Mouse (Mus musculus): Measurements from ENCODE around the gene Ubxn7. TPM values are rescaled to one million over a fixed set of nuclear protein-coding genes. Genes with fewer than 3 reads are reported as not detected.
A peak's percentile ranks its signal among the peaks of the same experiment; 100 is the strongest.

Ubxn7 gene
- total RNA-seq, 2 experiments from 2014 or later, result 52.1 to 58.9 TPM

DNA sequence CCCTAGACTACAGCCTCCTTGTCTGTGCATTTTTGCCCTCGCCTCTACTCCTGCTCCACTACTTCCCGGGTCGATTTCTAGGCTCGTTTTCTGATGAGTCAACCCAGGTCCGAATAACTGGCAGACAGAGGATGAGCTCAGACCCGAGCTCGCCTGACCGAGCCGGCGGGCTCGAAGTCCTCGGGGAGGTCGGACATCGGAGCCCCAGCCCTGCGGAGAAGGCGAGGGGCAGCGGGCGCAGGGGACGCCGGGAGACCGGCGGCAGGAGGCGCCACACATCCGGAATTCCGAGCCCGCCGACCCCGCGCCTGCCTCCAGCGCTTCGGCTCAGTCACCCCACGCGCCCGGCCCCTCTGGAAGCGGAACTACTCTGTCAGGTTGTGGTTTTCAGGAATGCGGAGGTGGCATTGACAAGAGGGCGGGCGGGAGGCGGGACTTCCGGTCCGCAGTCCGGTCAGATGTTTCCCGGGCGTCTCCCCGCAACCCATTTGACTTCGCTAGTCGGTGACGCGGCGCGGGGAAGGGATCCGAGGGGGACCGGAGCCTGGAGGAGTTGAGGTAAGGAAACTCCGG is 98.5 kb downstream of the Ubxn7 start, which contains the start of gene Pcyt1a:
TSS of gene Pcyt1a (plus strand) at position 448 of the 573 bp plus-strand sequence.
- peak; percentile 90 for ATAC-seq (replicated peaks; ENCODE audit: low FRiP score, poor library complexity, severe bottlenecking)

DNA sequence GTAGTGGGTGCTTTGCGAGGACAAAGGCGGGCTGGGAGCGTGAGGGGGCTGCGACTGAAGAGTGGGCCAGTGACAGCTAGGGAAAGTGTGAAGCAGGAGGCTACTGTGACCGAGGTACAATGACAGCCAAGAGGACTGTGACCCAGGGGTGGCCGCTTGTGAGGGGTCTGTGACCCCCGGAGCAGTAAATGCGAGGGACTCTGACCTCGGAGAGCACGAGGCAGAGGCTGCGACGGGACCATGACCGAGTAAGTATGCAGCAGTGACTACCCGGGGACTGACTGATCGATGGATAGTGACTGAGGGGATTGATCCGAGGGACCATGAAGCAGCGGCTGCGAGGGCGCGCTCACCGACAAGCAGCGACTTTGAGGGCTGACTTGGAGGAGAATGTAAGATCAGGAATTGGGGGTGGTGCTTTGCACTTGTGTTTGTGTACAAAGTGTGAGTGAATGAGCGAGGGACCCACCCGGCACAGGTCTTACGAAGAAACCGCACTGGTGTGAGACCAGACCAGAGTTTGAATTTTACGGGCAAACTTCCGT is 99.1 kb downstream of the Ubxn7 start:
- peak; percentile 72 for ATAC-seq (replicated peaks; ENCODE audit: low FRiP score, poor library complexity, severe bottlenecking)

DNA sequence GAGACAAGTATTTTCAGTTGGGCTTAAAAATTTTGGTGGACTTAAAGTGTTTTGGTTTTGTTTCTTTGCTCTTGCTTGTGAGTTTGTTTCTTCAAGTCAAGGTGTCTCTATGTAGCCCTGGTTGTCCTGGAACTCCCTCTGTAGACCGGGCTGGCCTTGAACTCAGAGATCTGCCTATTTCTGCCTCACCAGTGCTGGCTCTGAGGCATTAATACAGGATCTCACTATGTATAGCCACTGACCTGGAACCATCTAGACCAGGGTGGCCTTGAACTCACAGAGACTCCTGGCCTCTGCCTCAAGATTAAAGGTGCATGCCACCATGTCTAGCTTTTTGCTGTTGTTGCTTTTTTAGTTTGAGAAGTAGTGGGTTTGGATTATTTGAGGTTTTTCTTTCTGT is 99.9 kb downstream of the Ubxn7 start:
- ATAC-seq (replicated peaks; ENCODE audit: low FRiP score, poor library complexity, severe bottlenecking), result no peak

DNA sequence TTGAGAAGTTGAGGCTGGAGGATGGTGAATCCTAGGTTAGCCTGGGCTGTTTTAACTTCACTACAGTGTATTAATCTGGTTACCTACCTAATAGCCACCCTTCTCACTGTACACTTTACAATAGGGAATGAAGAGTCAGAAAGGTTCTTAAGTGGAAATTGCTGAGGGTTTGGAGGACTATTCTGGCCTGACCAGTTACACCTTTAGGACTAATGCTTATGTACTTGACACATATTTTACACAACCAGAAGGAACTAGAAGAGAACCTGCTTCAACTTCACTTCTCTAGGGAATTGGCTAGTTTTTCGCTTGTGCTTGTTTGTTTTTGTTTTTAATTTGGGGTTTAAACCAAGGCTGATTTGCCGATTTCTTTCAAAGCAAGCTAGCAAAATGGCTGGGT is 101.1 kb downstream of the Ubxn7 start:
- no peak for ATAC-seq (replicated peaks; ENCODE audit: low FRiP score, poor library complexity, severe bottlenecking)

DNA sequence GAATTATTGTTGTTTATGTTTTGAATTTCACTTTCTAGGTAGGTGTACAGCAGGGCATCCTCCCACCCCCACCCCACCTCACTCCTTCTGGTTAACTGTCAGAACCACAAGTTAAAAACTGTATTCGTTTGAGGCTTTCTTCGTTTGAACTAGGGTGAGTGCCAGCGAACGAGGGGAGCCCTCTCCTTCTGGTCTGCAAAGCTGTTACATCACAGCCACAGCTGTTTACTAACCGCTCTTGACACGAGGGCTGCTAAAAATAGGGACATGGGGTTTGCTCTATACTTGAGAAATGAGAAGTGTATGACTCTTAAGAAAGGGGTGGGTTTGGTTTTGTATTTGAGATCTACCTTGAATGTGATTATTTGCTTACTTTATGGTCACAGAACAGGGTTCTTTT is 102.0 kb downstream of the Ubxn7 start:
- ATAC-seq (replicated peaks; ENCODE audit: low FRiP score, poor library complexity, severe bottlenecking), result no peak

DNA sequence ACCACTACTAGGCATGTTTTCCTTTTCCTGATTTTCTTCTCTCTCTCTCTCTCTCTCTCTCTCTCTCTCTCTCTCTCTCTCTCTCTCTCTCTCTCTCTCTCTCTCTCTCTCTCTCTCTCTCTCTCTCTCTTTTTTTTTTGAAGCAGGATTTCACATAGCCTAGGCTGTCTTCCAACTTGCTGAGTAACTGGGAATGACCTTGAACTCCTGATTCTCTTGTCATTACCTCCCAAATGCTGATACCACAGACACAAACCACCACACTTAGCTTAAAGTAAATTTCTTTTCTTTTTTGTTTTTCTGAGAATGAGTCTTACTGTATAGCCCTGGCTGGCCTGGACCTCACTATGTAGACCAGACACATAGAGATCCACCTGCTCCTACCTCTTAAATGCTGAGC is 102.6 kb downstream of the Ubxn7 start:
- no peak for ATAC-seq (replicated peaks; ENCODE audit: low FRiP score, poor library complexity, severe bottlenecking)

DNA sequence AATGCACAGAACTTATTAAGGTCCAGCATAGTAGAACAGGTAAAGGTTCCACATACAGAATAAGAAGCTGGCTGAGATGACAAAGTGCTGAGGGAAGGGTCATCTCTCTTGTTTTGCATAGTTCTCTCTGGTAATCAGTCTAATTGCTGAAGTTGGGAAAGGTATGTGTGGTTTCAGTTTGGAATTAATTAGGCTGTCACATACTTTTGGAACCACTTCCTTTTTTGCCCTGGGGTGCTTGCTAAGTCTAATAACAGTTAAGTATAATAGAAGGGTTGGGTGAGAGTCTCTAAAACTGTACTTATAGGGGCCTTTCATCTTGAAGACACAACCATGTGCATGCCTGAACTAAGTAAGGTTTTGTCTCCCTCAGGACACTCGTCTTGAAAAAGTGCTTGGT is 104.6 kb downstream of the Ubxn7 start:
- no peak for ATAC-seq (replicated peaks; ENCODE audit: low FRiP score, poor library complexity, severe bottlenecking)

DNA sequence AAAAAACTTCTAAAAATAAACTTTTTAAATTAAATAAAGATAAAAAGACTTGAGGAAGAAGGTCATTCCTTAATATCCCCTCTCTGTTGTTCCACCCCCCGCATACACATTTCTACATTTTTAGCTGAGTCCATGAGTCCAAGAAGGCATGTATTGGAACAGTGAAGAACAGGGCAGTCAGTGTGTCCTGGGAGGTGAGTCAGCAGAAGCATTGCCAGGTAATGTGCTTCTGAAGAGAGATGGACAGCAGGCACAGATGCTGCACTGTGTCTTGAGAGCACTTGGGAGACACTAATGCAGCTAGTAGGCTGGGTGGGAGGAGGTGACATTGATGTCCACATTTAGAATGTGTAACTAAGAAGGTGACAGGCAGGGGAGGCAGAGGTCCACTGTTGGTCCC is 105.2 kb downstream of the Ubxn7 start:
- no peak for ATAC-seq (replicated peaks; ENCODE audit: low FRiP score, poor library complexity, severe bottlenecking)

DNA sequence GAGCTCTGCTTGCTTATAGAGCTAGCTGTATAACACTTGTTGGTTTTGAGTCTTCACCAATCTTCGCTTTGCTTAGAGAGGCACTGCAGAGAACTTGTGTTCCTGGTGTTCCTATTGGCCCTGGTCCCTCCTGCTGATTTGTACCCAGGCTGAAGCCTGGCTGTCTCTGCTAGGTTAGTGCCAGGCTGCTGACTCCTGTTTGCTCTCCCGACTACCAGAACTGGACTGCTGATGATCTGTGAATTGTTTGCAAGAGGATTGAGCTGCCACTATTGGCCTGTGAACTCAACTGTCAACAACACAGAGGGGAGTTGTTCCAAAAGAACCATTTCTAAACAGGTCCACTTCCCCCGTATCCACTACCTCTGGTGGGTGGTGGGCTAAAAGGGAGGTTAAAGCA is 109.4 kb downstream of the Ubxn7 start:
- ATAC-seq (replicated peaks; ENCODE audit: low FRiP score, poor library complexity, severe bottlenecking), result no peak

Other genes with a start within 250 kb of the Ubxn7 start
- 16.9 and 30.4 TPM in 2 replicates for gene Pigx, start 232.5 kb upstream of the Ubxn7 start, total RNA-seq (2015; ENCODE audit: low replicate concordance)
- 5.9 and 18.3 TPM in 2 replicates for gene Pigx, start 232.5 kb upstream of the Ubxn7 start, total RNA-seq (2017; ENCODE audit: low replicate concordance)
- gene Cep19, start 232.5 kb upstream of the Ubxn7 start, total RNA-seq (2015; ENCODE audit: low replicate concordance), result 13.4 and 15.4 TPM in 2 replicates
- gene Cep19, start 232.5 kb upstream of the Ubxn7 start, total RNA-seq (2017; ENCODE audit: low replicate concordance), result 9.1 and 15.0 TPM in 2 replicates
- gene Nrros, start 166.7 kb upstream of the Ubxn7 start, total RNA-seq (2015; ENCODE audit: low replicate concordance), result 29.0 and 38.5 TPM in 2 replicates
- 18.1 and 25.4 TPM in 2 replicates for gene Nrros, start 166.7 kb upstream of the Ubxn7 start, total RNA-seq (2017; ENCODE audit: low replicate concordance)
- gene Bex6, start 152.4 kb upstream of the Ubxn7 start, total RNA-seq (2015; ENCODE audit: low replicate concordance), result 1.9 and 6.9 TPM in 2 replicates
- gene Bex6, start 152.4 kb upstream of the Ubxn7 start, total RNA-seq (2017; ENCODE audit: low replicate concordance), result 3.2 and 7.8 TPM in 2 replicates
- 1.9 and 2.7 TPM in 2 replicates for gene Fbxo45, start 85.1 kb upstream of the Ubxn7 start, total RNA-seq (2015; ENCODE audit: low replicate concordance)
- 8.0 and 10.0 TPM in 2 replicates for gene Fbxo45, start 85.1 kb upstream of the Ubxn7 start, total RNA-seq (2017; ENCODE audit: low replicate concordance)
- 0.58 and 2.3 TPM in 2 replicates for gene Wdr53, start 85.0 kb upstream of the Ubxn7 start, total RNA-seq (2015; ENCODE audit: low replicate concordance)
- gene Wdr53, start 85.0 kb upstream of the Ubxn7 start, total RNA-seq (2017; ENCODE audit: low replicate concordance), result 5.3 and 5.6 TPM in 2 replicates
- gene Smco1, start 60.8 kb upstream of the Ubxn7 start, total RNA-seq (2015; ENCODE audit: low replicate concordance), result not detected in 2 replicates
- not detected in 2 replicates for gene Smco1, start 60.8 kb upstream of the Ubxn7 start, total RNA-seq (2017; ENCODE audit: low replicate concordance)
- gene Rnf168, start 54.8 kb upstream of the Ubxn7 start, total RNA-seq (2015; ENCODE audit: low replicate concordance), result 5.0 and 10.0 TPM in 2 replicates
- gene Rnf168, start 54.8 kb upstream of the Ubxn7 start, total RNA-seq (2017; ENCODE audit: low replicate concordance), result 27.6 and 29.0 TPM in 2 replicates
- not detected in 2 replicates for gene Tm4sf19, start 68.2 kb downstream of the Ubxn7 start, total RNA-seq (2015; ENCODE audit: low replicate concordance)
- gene Tm4sf19, start 68.2 kb downstream of the Ubxn7 start, total RNA-seq (2017; ENCODE audit: low replicate concordance), result 0.70 TPM in 1 of 2 replicates, not detected in the other
- gene Tctex1d2, start 87.4 kb downstream of the Ubxn7 start, total RNA-seq (2015; ENCODE audit: low replicate concordance), result 0.96 and 15.7 TPM in 2 replicates
- 3.7 and 8.1 TPM in 2 replicates for gene Tctex1d2, start 87.4 kb downstream of the Ubxn7 start, total RNA-seq (2017; ENCODE audit: low replicate concordance)
- 73.6 and 103 TPM in 2 replicates for gene Pcyt1a, start 98.7 kb downstream of the Ubxn7 start, total RNA-seq (2015; ENCODE audit: low replicate concordance)
- 164 and 198 TPM in 2 replicates for gene Pcyt1a, start 98.7 kb downstream of the Ubxn7 start, total RNA-seq (2017; ENCODE audit: low replicate concordance)
- gene Slc51a, start 155.6 kb downstream of the Ubxn7 start, total RNA-seq (2015; ENCODE audit: low replicate concordance), result not detected in 2 replicates
- gene Slc51a, start 155.6 kb downstream of the Ubxn7 start, total RNA-seq (2017; ENCODE audit: low replicate concordance), result not detected in 2 replicates
- gene Zdhhc19, start 164.0 kb downstream of the Ubxn7 start, total RNA-seq (2015; ENCODE audit: low replicate concordance), result not detected in 2 replicates
- gene Zdhhc19, start 164.0 kb downstream of the Ubxn7 start, total RNA-seq (2017; ENCODE audit: low replicate concordance), result not detected in 2 replicates

Data from erythroblast, adult 5-6 weeks (primary cell).